Mouse (Mus musculus): ENCODE measurements around the gene Gnptg. TPM values are rescaled to one million over a fixed set of nuclear protein-coding genes. Genes with fewer than 3 reads are reported as not detected.
A peak's percentile ranks its signal among the peaks of the same experiment; 100 is the strongest.

The Gnptg gene
- polyA plus RNA-seq, 1 experiment, result 75.1 TPM

DNA sequence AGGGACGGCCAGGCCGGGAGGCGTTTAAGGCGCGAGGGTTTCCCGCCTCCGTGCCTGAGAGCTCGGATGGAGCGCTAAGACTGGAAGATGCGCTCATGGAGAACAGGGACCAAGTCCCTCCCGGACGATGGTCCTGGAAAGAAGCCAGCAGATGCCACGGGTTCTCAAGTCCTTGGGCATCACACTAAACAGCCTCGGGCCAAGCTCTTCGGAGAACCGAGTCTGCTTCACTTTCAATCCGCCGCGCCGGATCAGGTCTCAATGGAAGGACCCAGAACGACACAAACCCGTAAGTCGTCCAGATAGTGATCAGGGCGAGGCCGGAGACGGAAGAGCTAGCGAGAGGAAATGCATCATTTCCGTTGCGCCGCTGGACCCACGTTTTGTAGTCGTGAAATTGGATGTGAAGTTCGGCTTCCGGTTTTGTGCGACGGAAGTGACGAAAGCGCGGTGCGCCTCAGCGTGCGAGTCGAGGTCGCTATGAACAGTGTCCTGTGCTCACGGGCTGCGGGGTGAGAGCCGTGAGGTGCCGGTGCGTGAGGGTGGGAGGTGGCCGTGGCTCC is 55.7 kb downstream of the Gnptg start, which contains the start of gene BC003965:
BC003965 (plus strand) TSS at position 426 of the 563 bp plus-strand sequence.
- DNase-seq (ENCODE audit: low read depth), result peak; percentile 100
- TF ChIP-seq POLR2A (IDR thresholded peaks at IDR 0.05; ENCODE audit: borderline replicate concordance, extremely low read depth, insufficient read depth, insufficient read length, poor library complexity, severe bottlenecking) (peak; percentile 47; the same call in 1 of the 2 replicates), CTCF (IDR thresholded peaks at IDR 0.05; ENCODE audit: borderline replicate concordance, extremely low read depth, insufficient read depth, insufficient read length) (no peak)

Other genes with a start within 250 kb of the Gnptg start
- gene Cramp1l, start 224.3 kb downstream of the Gnptg start, polyA plus RNA-seq (2012; rRNA removed), result 31.4 and 31.9 TPM in 2 replicates
- 22.9 and 23.9 TPM in 2 replicates for gene Ift140, start 224.0 kb downstream of the Gnptg start, polyA plus RNA-seq (2012; rRNA removed)
- 9.6 and 10.5 TPM in 2 replicates for gene Tmem204, start 156.5 kb downstream of the Gnptg start, polyA plus RNA-seq (2012; rRNA removed)
- gene Telo2, start 124.2 kb downstream of the Gnptg start, polyA plus RNA-seq (2012; rRNA removed), result 40.9 and 41.6 TPM in 2 replicates
- 0.07 TPM in 1 of 2 replicates, not detected in the other for gene Ptx4, start 119.4 kb downstream of the Gnptg start, polyA plus RNA-seq (2012; rRNA removed)
- gene Clcn7, start 106.7 kb downstream of the Gnptg start, polyA plus RNA-seq (2012; rRNA removed), result 41.4 and 45.7 TPM in 2 replicates
- not detected in 2 replicates for gene Ccdc154, start 77.7 kb downstream of the Gnptg start, polyA plus RNA-seq (2012; rRNA removed)
- gene Gm38655, start 64.7 kb downstream of the Gnptg start, polyA plus RNA-seq (2012; rRNA removed), result not detected in 2 replicates
- 22.3 and 29.5 TPM in 2 replicates for gene BC003965, start 55.6 kb downstream of the Gnptg start, polyA plus RNA-seq (2012; rRNA removed)
- gene Unkl, start 51.7 kb downstream of the Gnptg start, polyA plus RNA-seq (2012; rRNA removed), result 22.3 and 24.1 TPM in 2 replicates
- gene Tsr3, start within 50 bp of the Gnptg start, polyA plus RNA-seq (2012; rRNA removed), result 40.8 and 54.0 TPM in 2 replicates
- 15.6 and 16.6 TPM in 2 replicates for gene Baiap3, start 16.2 kb upstream of the Gnptg start, polyA plus RNA-seq (2012; rRNA removed)
- gene Ube2i, start 34.5 kb upstream of the Gnptg start, polyA plus RNA-seq (2012; rRNA removed), result 481 and 573 TPM in 2 replicates
- 0.08 and 0.19 TPM in 2 replicates for gene Prss34, start 58.3 kb upstream of the Gnptg start, polyA plus RNA-seq (2012; rRNA removed)
- not detected in 2 replicates for gene Prss28, start 68.5 kb upstream of the Gnptg start, polyA plus RNA-seq (2012; rRNA removed)
- not detected in 2 replicates for gene Prss29, start 78.5 kb upstream of the Gnptg start, polyA plus RNA-seq (2012; rRNA removed)
- gene Tpsab1, start 105.4 kb upstream of the Gnptg start, polyA plus RNA-seq (2012; rRNA removed), result 0.06 TPM in 1 of 2 replicates, not detected in the other
- 0.62 and 2.5 TPM in 2 replicates for gene Tpsb2, start 126.2 kb upstream of the Gnptg start, polyA plus RNA-seq (2012; rRNA removed)
- 0.45 and 0.72 TPM in 2 replicates for gene Tpsg1, start 129.1 kb upstream of the Gnptg start, polyA plus RNA-seq (2012; rRNA removed)
- gene Cacna1h, start 193.7 kb upstream of the Gnptg start, polyA plus RNA-seq (2012; rRNA removed), result 90.4 and 118 TPM in 2 replicates
- gene Tekt4, start 214.5 kb upstream of the Gnptg start, polyA plus RNA-seq (2012; rRNA removed), result 1.1 and 1.4 TPM in 2 replicates